Mouse (Mus musculus): ENCODE results near the gene Gm20737. TPM values are rescaled to one million over a fixed set of nuclear protein-coding genes. Genes with fewer than 3 reads are reported as not detected.
"Not testable (repeated sequence)": the region's sequence is repeated elsewhere in the genome, so short reads cannot be mapped to it uniquely, and the experiment has no call there.

Gm20737 gene
- polyA plus RNA-seq (2012; rRNA removed) = not detected in 2 replicates

- H3K4me3 ChIP-seq (replicated peaks; ENCODE audit: extremely low read depth, low read depth, low read length); H3K4me1 ChIP-seq (ENCODE audit: control insufficient read depth, insufficient read depth, low read length); DNase-seq: not testable (repeated sequence)
These were observed at the start of gene Gm20737 for GRCm38 (mm10) chrY:10535942-10536341. Gm20737 (minus strand) TSS chrY:10536042.

- not testable (repeated sequence) for DNase-seq; H3K4me3 ChIP-seq (replicated peaks; ENCODE audit: extremely low read depth, low read depth, low read length); H3K4me1 ChIP-seq (ENCODE audit: control insufficient read depth, insufficient read depth, low read length)
- WGBS = no CpG with 5 or more reads among the region's 5 CpGs
These were observed 17.3 kb upstream of the Gm20737 start, which contains the start of gene Gm21775 for GRCm38 (mm10) chrY:10553153-10553552. Gm21775 (plus strand) TSS chrY:10553453.

Other genes starting within 250 kb of the Gm20737 start
- not detected in 2 replicates for gene Gm20834, start 211.5 kb downstream of the Gm20737 start, polyA plus RNA-seq (2012; rRNA removed)
- not detected in 2 replicates for gene Gm28510, start 123.3 kb downstream of the Gm20737 start, polyA plus RNA-seq (2012; rRNA removed)
- not detected in 2 replicates for gene Gm21775, start 17.4 kb upstream of the Gm20737 start, polyA plus RNA-seq (2012; rRNA removed)
- gene Gm21900, start 80.3 kb upstream of the Gm20737 start, polyA plus RNA-seq (2012; rRNA removed) = not detected in 2 replicates
- gene Gm20777, start 216.4 kb upstream of the Gm20737 start, polyA plus RNA-seq (2012; rRNA removed) = not detected in 2 replicates

All from lung, adult 2 months (tissue).